Mouse (Mus musculus): ENCODE results near the gene Socs3. TPM values are rescaled to one million over a fixed set of nuclear protein-coding genes. Genes with fewer than 3 reads are reported as not detected.

The Socs3 gene
- polyA plus RNA-seq, 1 experiment from 2014 or later, result 14.9 TPM

DNA sequence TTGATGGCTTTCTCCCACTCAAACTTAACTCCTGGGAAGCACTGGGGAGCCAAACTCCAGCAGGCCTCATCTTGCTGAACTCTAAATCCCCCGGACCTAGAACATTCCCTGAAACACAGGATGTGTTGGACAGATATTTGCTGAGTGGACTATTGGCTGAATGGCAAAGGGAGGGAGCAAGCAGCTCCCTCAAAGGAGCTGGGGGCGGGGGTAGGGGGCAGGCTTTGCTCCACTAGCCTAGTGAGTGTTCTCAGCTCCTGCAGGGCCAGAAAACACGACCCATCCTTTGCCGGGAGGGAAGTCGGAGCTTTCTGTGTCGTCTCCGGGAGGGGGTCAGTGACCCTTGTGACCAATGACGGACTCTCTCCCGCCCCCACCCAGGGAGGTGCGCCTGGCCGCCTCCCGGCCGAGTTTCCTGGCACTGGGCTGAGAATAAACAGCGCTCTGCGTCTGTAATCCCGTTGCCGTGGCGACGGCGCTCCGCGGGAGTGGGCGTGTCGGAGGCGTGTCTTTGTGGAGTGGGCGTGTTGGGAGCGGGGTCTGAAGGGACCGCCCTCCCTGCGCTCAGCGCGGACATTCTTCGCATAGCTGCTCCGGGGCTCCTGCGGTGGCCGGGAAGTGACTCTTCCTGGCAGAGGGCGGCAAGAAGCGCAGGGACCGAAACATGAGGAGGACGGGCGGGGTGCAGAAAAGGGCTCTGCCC is 6.6 kb downstream of the Socs3 start:
- H3K4me1 ChIP-seq (replicated peaks), result peaks cover 76% of the 10 kb centered on the region
- peak; percentile 81 for ATAC-seq (ENCODE audit: insufficient number of reproducible peaks, insufficient read depth, low FRiP score, low TSS enrichment, low read depth)
- H3K9me3 ChIP-seq, result no peaks in the 10 kb centered on the region
- H3K9ac ChIP-seq (replicated peaks), result peak overlapping the region; percentile 55
- H3K4me2 ChIP-seq, result peak overlapping the region; percentile 99
- 1% methylated on average over 40 of the region's 40 CpGs for WGBS
- H3K4me3 ChIP-seq (replicated peaks), result peak overlapping the region; percentile 40
- H3K27ac ChIP-seq, result peak overlapping the region; percentile 92
- peaks cover 10% of the 10 kb centered on the region for H3K36me3 ChIP-seq
- H3K27me3 ChIP-seq, result peaks cover 27% of the 10 kb centered on the region

DNA sequence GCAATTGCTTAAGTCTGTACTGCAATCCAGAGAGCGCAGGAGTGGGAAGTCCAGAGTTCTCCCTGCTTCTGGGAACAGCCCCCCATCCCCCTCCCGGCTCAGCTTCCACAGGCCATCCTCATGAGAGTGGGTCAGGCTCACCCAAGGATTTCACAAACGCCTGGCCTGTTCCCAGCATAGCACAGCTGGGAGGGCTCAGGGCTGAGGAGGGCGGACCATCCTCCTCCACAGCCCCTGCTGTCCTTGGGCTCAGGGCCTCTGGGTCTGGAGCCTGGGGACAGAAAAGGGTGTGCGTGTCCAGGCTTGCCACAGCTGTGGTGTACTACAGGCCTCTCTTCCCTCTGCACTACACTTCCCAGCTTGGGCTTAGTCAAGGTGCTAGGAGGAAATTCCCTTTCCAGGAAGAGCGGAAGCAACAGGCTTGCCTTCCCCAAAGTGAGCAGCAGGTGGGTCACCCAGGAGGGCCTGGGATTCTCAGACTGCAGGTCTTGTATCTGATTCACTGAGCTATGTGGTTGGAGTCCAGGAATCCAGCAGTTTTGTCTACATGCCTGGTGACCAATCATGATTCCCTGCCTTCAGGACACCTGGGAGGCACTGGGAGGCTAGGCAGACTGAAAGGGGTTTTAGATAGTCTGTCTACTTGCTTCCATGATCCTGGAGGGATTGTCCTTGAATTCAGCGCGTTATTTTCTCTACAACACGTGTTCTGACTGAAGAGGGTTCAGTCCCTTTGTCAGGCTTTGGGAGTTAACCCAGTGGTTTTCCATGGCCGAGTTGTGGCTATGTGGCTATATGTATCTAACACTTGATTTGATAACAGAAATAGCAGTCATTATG is 7.4 kb downstream of the Socs3 start:
- Histone ChIP-seq H3K36me3 (peaks cover 10% of the 10 kb centered on the region), H3K9ac (replicated peaks) (peak overlapping the region; percentile 52), H3K4me2 (peak overlapping the region; percentile 99), H3K27me3 (peaks cover 21% of the 10 kb centered on the region), H3K4me3 (replicated peaks) (no peak overlapping the region), H3K4me1 (replicated peaks) (peaks cover 74% of the 10 kb centered on the region), H3K9me3 (no peaks in the 10 kb centered on the region), H3K27ac (peak overlapping the region; percentile 92)
- 32% methylated on average over 10 of the region's 10 CpGs for WGBS
- ATAC-seq (ENCODE audit: insufficient number of reproducible peaks, insufficient read depth, low FRiP score, low TSS enrichment, low read depth), result no peak

DNA sequence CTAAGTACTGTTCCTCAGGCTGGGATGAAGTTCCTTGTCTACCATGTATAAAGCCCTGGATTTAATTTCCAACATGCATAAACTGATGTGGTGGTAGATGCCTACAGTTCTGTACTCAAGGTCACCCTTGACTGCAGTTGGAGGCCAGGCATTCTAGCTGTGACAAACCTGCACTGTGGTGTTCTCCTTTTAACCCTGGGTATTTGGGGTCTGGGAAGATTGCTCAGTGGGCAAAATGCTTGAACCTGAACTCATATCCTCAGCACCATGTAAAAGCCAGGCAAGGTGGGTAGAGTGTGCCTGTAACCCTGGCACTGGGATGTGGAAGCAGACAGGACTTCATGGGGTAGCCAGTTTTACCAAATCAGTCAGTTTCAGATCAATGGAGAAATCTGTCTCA is 9.2 kb downstream of the Socs3 start:
- Histone ChIP-seq H3K4me1 (replicated peaks) (peaks cover 55% of the 10 kb centered on the region), H3K4me3 (replicated peaks) (no peak overlapping the region), H3K9me3 (no peaks in the 10 kb centered on the region), H3K4me2 (no peak overlapping the region), H3K36me3 (no peaks in the 10 kb centered on the region), H3K27me3 (0 out of 2 replicates have a peak, but pooled peaks cover 4% of the 10 kb centered on the region), H3K27ac (no peak overlapping the region), H3K9ac (replicated peaks) (no peak overlapping the region)
- no peak for ATAC-seq (ENCODE audit: insufficient number of reproducible peaks, insufficient read depth, low FRiP score, low TSS enrichment, low read depth)

GRCm38 (mm10) chr11:117959741-117960381 is 10.0 kb downstream of the Socs3 start:
- Histone ChIP-seq H3K9me3 (no peaks in the 10 kb centered on the region), H3K9ac (replicated peaks) (no peak overlapping the region), H3K27me3 (no peaks in the 10 kb centered on the region), H3K27ac (no peak overlapping the region), H3K4me1 (replicated peaks) (peaks cover 51% of the 10 kb centered on the region), H3K4me2 (no peak overlapping the region), H3K4me3 (replicated peaks) (no peak overlapping the region), H3K36me3 (no peaks in the 10 kb centered on the region)
- no peak for ATAC-seq (ENCODE audit: insufficient number of reproducible peaks, insufficient read depth, low FRiP score, low TSS enrichment, low read depth)
- WGBS, result 54% methylated on average over 17 of the region's 17 CpGs

GRCm38 (mm10) chr11:117959166-117959565 is 10.7 kb downstream of the Socs3 start:
- ATAC-seq (ENCODE audit: insufficient number of reproducible peaks, insufficient read depth, low FRiP score, low TSS enrichment, low read depth), result no peak

DNA sequence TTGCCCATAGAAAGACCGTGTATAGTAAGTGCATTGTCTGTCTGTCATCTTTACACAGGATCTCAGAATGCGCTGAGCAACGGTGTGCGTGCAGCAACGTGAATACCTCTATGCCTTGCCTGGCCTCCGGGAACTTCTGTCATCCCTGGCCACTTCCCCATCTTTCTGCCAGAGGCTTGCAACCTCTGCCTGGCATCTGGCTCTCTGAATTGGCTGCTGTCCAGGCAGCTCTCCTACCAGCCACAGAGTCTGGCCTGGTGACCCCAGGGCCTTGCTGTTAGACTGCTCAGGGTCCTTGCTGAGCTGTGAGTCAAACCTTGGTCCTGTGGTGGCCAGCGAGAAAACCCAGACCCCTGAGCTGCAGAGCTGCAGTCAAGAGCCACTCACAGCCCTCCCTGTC is 11.7 kb downstream of the Socs3 start:
- 73% methylated on average over 7 of the region's 7 CpGs for WGBS
- Histone ChIP-seq H3K9ac (replicated peaks) (no peak overlapping the region), H3K36me3 (no peaks in the 10 kb centered on the region), H3K27ac (0 out of 2 replicates have a peak overlapping the region, but pooled peaks have one; percentile 23), H3K9me3 (no peaks in the 10 kb centered on the region), H3K4me1 (replicated peaks) (peaks cover 47% of the 10 kb centered on the region), H3K4me2 (no peak overlapping the region), H3K4me3 (replicated peaks) (no peak overlapping the region), H3K27me3 (no peaks in the 10 kb centered on the region)
- no peak for ATAC-seq (ENCODE audit: insufficient number of reproducible peaks, insufficient read depth, low FRiP score, low TSS enrichment, low read depth)

More at GRCm38 (mm10) chr11:117959166-117959565, 10.7 kb downstream of the Socs3 start:
- Histone ChIP-seq H3K4me1 (replicated peaks) (peaks cover 51% of the 10 kb centered on the region), H3K27ac (no peak overlapping the region), H3K4me2 (no peak overlapping the region), H3K36me3 (no peaks in the 10 kb centered on the region), H3K9me3 (no peaks in the 10 kb centered on the region), H3K27me3 (no peaks in the 10 kb centered on the region), H3K4me3 (replicated peaks) (no peak overlapping the region), H3K9ac (replicated peaks) (no peak overlapping the region)
- WGBS, result 87% methylated on average over 4 of the region's 4 CpGs

DNA sequence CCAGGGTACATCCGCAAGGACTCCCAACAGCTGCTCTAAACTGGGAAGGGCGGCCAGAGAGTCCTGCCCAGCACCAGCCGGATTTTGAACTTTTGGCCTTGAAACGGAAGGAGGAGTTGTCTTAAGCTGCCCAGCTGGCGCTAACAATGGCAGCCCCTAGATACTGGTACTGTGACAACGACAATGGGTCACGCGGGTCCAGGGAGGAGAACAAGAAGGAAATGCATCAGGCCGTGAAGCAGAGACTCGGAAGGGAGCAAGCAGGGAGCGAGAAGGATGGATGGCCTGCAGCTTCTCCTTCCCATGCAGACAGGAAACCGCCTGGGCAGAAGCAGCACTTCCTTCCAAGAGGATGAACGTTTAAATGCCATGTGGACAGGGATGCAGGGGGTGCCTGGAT is 14.2 kb downstream of the Socs3 start:
- ATAC-seq (ENCODE audit: insufficient number of reproducible peaks, insufficient read depth, low FRiP score, low TSS enrichment, low read depth), result no peak
- Histone ChIP-seq H3K27ac (peak overlapping the region; percentile 29; the same call in 1 of the 2 replicates), H3K36me3 (no peaks in the 10 kb centered on the region), H3K9ac (replicated peaks) (no peak overlapping the region), H3K4me3 (replicated peaks) (no peak overlapping the region), H3K4me2 (no peak overlapping the region), H3K9me3 (no peaks in the 10 kb centered on the region), H3K4me1 (replicated peaks) (peaks cover 45% of the 10 kb centered on the region), H3K27me3 (peaks cover 5% of the 10 kb centered on the region)
- 83% methylated on average over 13 of the region's 13 CpGs for WGBS

DNA sequence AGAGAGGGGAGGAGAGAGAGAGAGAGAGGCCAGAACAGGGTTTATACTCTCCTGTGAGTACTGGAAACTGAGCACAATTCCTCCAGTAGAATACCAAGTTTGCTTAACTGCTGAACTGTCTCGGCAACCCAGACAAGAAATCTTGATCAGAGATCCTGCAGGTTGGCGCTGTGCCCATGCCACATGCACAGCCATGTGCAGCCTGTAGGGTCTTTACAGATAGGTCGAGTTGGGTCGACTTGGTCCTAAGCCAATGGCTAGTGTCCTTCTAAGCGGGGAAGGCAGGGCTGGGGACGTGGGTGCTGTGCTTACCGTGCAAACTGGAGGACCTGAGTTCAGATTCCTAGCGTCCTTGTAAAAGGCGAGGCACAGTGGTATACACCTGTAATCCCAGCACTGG is 15.0 kb downstream of the Socs3 start:
- peaks cover 10% of the 10 kb centered on the region for H3K27me3 ChIP-seq
- peak overlapping the region; percentile 45; the same call in 1 of the 2 replicates for H3K27ac ChIP-seq
- no peak overlapping the region for H3K4me2 ChIP-seq
- ATAC-seq (ENCODE audit: insufficient number of reproducible peaks, insufficient read depth, low FRiP score, low TSS enrichment, low read depth), result no peak
- no peak overlapping the region for H3K4me3 ChIP-seq (replicated peaks)
- no peaks in the 10 kb centered on the region for H3K9me3 ChIP-seq
- H3K4me1 ChIP-seq (replicated peaks), result peaks cover 45% of the 10 kb centered on the region
- 78% methylated on average over 9 of the region's 9 CpGs for WGBS
- H3K9ac ChIP-seq (replicated peaks), result no peak overlapping the region
- no peaks in the 10 kb centered on the region for H3K36me3 ChIP-seq

DNA sequence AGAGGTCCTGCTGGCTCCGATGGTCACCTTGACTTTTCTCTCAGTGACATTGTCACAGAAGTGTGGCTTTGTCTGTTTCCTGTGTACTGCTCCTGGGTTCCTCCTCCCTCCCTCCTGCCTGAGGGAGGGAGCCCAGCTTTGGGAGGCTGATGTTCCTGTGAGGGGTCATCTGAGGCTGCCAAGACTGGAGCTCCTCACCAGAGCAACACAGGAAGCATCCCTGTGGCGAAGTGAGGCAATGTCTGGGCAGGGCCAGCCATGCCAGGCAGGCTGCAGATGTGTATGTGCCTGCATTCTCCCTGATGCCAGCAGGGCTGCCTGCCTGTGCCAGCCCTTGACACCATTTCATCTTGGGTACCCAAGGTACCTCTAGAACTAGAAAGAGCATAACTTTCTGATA is 15.8 kb downstream of the Socs3 start:
- H3K4me1 ChIP-seq (replicated peaks), result peaks cover 48% of the 10 kb centered on the region
- peak overlapping the region; percentile 45; the same call in 1 of the 2 replicates for H3K27ac ChIP-seq

GRCm38 (mm10) chr11:117952174-117952933 is 17.5 kb downstream of the Socs3 start:
- Histone ChIP-seq H3K4me3 (replicated peaks) (no peak overlapping the region), H3K27ac (no peak overlapping the region), H3K36me3 (no peaks in the 10 kb centered on the region), H3K27me3 (peaks cover 22% of the 10 kb centered on the region), H3K9me3 (no peaks in the 10 kb centered on the region), H3K4me1 (replicated peaks) (peaks cover 37% of the 10 kb centered on the region), H3K4me2 (no peak overlapping the region), H3K9ac (replicated peaks) (no peak overlapping the region; the same call in 1 of the 2 replicates)
- no peak for ATAC-seq (ENCODE audit: insufficient number of reproducible peaks, insufficient read depth, low FRiP score, low TSS enrichment, low read depth)
- 52% methylated on average over 9 of the region's 9 CpGs for WGBS

More for the DNA sequence above, 15.8 kb downstream of the Socs3 start:
- H3K4me2 ChIP-seq, result no peak overlapping the region
- WGBS, result 74% methylated on average over 2 of the region's 2 CpGs
- no peaks in the 10 kb centered on the region for H3K9me3 ChIP-seq
- no peak overlapping the region for H3K4me3 ChIP-seq (replicated peaks)
- no peaks in the 10 kb centered on the region for H3K36me3 ChIP-seq
- ATAC-seq (ENCODE audit: insufficient number of reproducible peaks, insufficient read depth, low FRiP score, low TSS enrichment, low read depth), result no peak
- peaks cover 17% of the 10 kb centered on the region for H3K27me3 ChIP-seq
- no peak overlapping the region for H3K9ac ChIP-seq (replicated peaks)

All from limb, embryonic 12.5 days (tissue).